Comparison of ENCODE assay signal across 7 mouse cellular contexts in genomic region chr12:80197343-80197742, GRCm38 (mm10).
DNase-seq lines count a peak whose midpoint lies in the region; ATAC-seq and TF ChIP-seq lines count a peak whose summit lies in the region.

No protein-coding gene starts in this region.

- no peak overlapping the region for H3K9ac ChIP-seq in limb, embryonic 14.5 days (ENCODE audit: low read depth, low read length, severe bottlenecking)

- peaks cover 23% of the 10 kb centered on the region for H3K27me3 ChIP-seq in G1E (ENCODE audit: insufficient read depth, low read length)
- no peaks in the 10 kb centered on the region for H3K27me3 ChIP-seq in limb, embryonic 14.5 days (ENCODE audit: control insufficient read depth, insufficient read depth, low read length)

- peak; percentile 49; the same call in 1 of the 2 replicates for ATAC-seq in G1E (ENCODE audit: extremely low read depth, insufficient number of reproducible peaks, low FRiP score, poor library complexity, severe bottlenecking)
- ATAC-seq in erythroid progenitor cell, adult 5-6 weeks (replicated peaks; ENCODE audit: low FRiP score, poor library complexity, severe bottlenecking) = peak; percentile 69
- ATAC-seq in limb, embryonic 14.5 days (ENCODE audit: low FRiP score, low read depth) = no peak

- no peaks in the 10 kb centered on the region for H3K9me3 ChIP-seq in G1E (replicated peaks)
- H3K9me3 ChIP-seq in limb, embryonic 14.5 days (ENCODE audit: control insufficient read depth, low read length) = no peaks in the 10 kb centered on the region

- peak; percentile 15 to 38 for DNase-seq in left cerebral cortex, adult 18-20 months (ENCODE audit: low spot score in 2 of 2)
- no peak for DNase-seq in left cerebral cortex, adult 11 months (ENCODE audit: low spot score)
- peak; percentile 66 for DNase-seq in G1E (ENCODE audit: low spot score)
- peak; percentile 49 to 66 for DNase-seq in adrenal gland, postnatal 36 days
- DNase-seq in limb, embryonic 14.5 days (ENCODE audit: low spot score) = peak; percentile 65
- peak; percentile 74 for DNase-seq in retina, postnatal 1 day

- H3K36me3 ChIP-seq in G1E (replicated peaks) = no peaks in the 10 kb centered on the region
- peaks cover 57% of the 10 kb centered on the region for H3K36me3 ChIP-seq in limb, embryonic 14.5 days (ENCODE audit: control insufficient read depth, insufficient read depth, low read length)

- no peak overlapping the region for H3K4me2 ChIP-seq in limb, embryonic 14.5 days (replicated peaks; ENCODE audit: low read depth, low read length, severe bottlenecking)

- no peak overlapping the region for H3K27ac ChIP-seq in limb, embryonic 14.5 days (replicated peaks; ENCODE audit: low read depth, low read length)

- 0 out of 2 replicates have a peak, but pooled peaks cover 2% of the 10 kb centered on the region for H3K4me1 ChIP-seq in G1E (ENCODE audit: insufficient read depth, low read depth, low read length)
- H3K4me1 ChIP-seq in limb, embryonic 14.5 days (ENCODE audit: control insufficient read depth, insufficient read depth, low read length) = no peaks in the 10 kb centered on the region

- 77% methylated on average over 10 of the region's 10 CpGs for WGBS in limb, embryonic 14.5 days

- no peak for TF ChIP-seq POLR2A in limb, embryonic 14.5 days (IDR thresholded peaks at IDR 0.05; ENCODE audit: borderline replicate concordance, extremely low read depth, insufficient read depth, insufficient read length)

- no peak overlapping the region for H3K4me3 ChIP-seq in G1E (ENCODE audit: low read depth, low read length)
- H3K4me3 ChIP-seq in limb, embryonic 14.5 days (replicated peaks; ENCODE audit: low read length) = no peak overlapping the region

- TF ChIP-seq CTCF in G1E (IDR thresholded peaks at IDR 0.05; ENCODE audit: low read depth, low read length) = peak; percentile 85
